Mouse (Mus musculus): ENCODE measurements around the gene Gata2. TPM values are rescaled to one million over a fixed set of nuclear protein-coding genes. Genes with fewer than 3 reads are reported as not detected.

Gata2 gene
- polyA plus RNA-seq (2014; fragmentation: Illumina TruSeq; extraction: RNeasy Lipid Tissue Mini Kit (QIAGEN cat#74804); ENCODE audit: insufficient read depth, low read depth, low replicate concordance) = 49.5 TPM

GRCm38 (mm10) chr6:88193433-88194052, at the start of gene Gata2:
TSS of gene Gata2 (plus strand) at chr6:88193891.

GRCm38 (mm10) chr6:88221968-88222367, 28.3 kb downstream of the Gata2 start, which contains the start of gene Dnajb8:
TSS of gene Dnajb8 (plus strand) at chr6:88222268.

Other genes starting within 250 kb of the Gata2 start
- gene H1fx, start 212.3 kb upstream of the Gata2 start, polyA plus RNA-seq (2014; fragmentation: Illumina TruSeq; extraction: RNeasy Lipid Tissue Mini Kit (QIAGEN cat#74804); ENCODE audit: insufficient read depth, low read depth, low replicate concordance) = 3.4 TPM
- gene Rab7, start 148.6 kb upstream of the Gata2 start, polyA plus RNA-seq (2014; fragmentation: Illumina TruSeq; extraction: RNeasy Lipid Tissue Mini Kit (QIAGEN cat#74804); ENCODE audit: insufficient read depth, low read depth, low replicate concordance) = 197 TPM
- gene Rpn1, start 109.4 kb upstream of the Gata2 start, polyA plus RNA-seq (2014; fragmentation: Illumina TruSeq; extraction: RNeasy Lipid Tissue Mini Kit (QIAGEN cat#74804); ENCODE audit: insufficient read depth, low read depth, low replicate concordance) = 123 TPM
- not detected for gene Dnajb8, start 28.4 kb downstream of the Gata2 start, polyA plus RNA-seq (2014; fragmentation: Illumina TruSeq; extraction: RNeasy Lipid Tissue Mini Kit (QIAGEN cat#74804); ENCODE audit: insufficient read depth, low read depth, low replicate concordance)